Mouse (Mus musculus) CH12.LX (cell line): ENCODE measurements at regions not wholly inside any gene's neighbourhood (a gene's known extent, or its start where the extent isn't known, plus 50 kb on each side); places are given as distances from the start of the nearest gene placed in this dataset.
"Not testable (repeated sequence)": the region's sequence is repeated elsewhere in the genome, so short reads cannot be mapped to it uniquely, and the experiment has no call there.

Experiments used
- DNase-seq: peaks from one replicate; pipeline ENCODE4 v3.0.0-alpha.2; 2013; ENCODE audit errors: extremely low read depth
- H3K27ac ChIP-seq: 2 replicates; pipeline ENCODE4 v1.5.1; 2012; ENCODE audit warnings: low read depth, mild to moderate bottlenecking, control low read depth, moderate library complexity; ENCODE audit not compliant: insufficient read depth
- H3K27me3 ChIP-seq: replicated peaks from 2 replicates; pipeline ENCODE3; 2012; ENCODE audit warnings: inconsistent platforms
- H3K36me3 ChIP-seq, 2 experiments: replicated peaks in 1 of 2; 2 replicates each; pipeline versions ENCODE3 to v1.6.1; 2012; ENCODE audit warnings: inconsistent platforms in 1 of 2, low read length in 1 of 2, mild to moderate bottlenecking in 1 of 2, mixed read lengths in 1 of 2, moderate library complexity in 1 of 2; ENCODE audit not compliant: control insufficient read depth in 1 of 2, insufficient read depth in 1 of 2
- H3K4me1 ChIP-seq, 2 experiments: 2 replicates each; pipeline ENCODE4 v1.6.1; 2012; ENCODE audit warnings: inconsistent platforms in 1 of 2, moderate library complexity in 1 of 2; ENCODE audit not compliant: insufficient read depth in 2 of 2, control insufficient read depth in 1 of 2
- H3K4me2 ChIP-seq: 2 replicates; pipeline ENCODE4 v1.6.1; 2012; ENCODE audit warnings: low read depth, mild to moderate bottlenecking, control low read depth; ENCODE audit not compliant: poor library complexity, insufficient read depth, severe bottlenecking
- H3K4me3 ChIP-seq, 3 experiments: fragments of 150-350 bp in 1 of 3; sonication (generic) in 1 of 3; replicated peaks in 1 of 3; 2 replicates each; pipeline versions ENCODE3 to v1.5.1; 2011 to 2012; ENCODE audit warnings: low read depth in 2 of 3, low read length in 2 of 3, mild to moderate bottlenecking in 2 of 3, moderate library complexity in 2 of 3, control low read depth in 1 of 3, improper control_type of control experiment in 1 of 3, inconsistent platforms in 1 of 3, mixed read lengths in 1 of 3; ENCODE audit not compliant: poor library complexity in 1 of 3
- H3K79me2 ChIP-seq: replicated peaks from 2 replicates; pipeline ENCODE4 v1.6.1; 2012; ENCODE audit warnings: mild to moderate bottlenecking, moderate library complexity; ENCODE audit not compliant: control insufficient read depth, poor library complexity, insufficient read depth, severe bottlenecking; ENCODE audit errors: extremely low read depth
- H3K9ac ChIP-seq: 2 replicates; pipeline ENCODE4 v1.6.1; 2012; ENCODE audit warnings: low read depth, mild to moderate bottlenecking, control low read depth, moderate library complexity; ENCODE audit not compliant: insufficient read depth
- H3K9me3 ChIP-seq: replicated peaks from 2 replicates; pipeline ENCODE3; 2012; ENCODE audit warnings: low read length, inconsistent platforms, mixed read lengths
- BHLHE40 ChIP-seq: IDR thresholded peaks from 2 replicates; pipeline ENCODE4 v1.6.1; 2011; ENCODE audit warnings: mild to moderate bottlenecking, low read depth, low read length, improper control_type of control experiment
- E2F4 ChIP-seq: IDR thresholded peaks from 2 replicates; pipeline ENCODE4 v1.6.1; 2011; ENCODE audit warnings: low read depth, low read length, improper control_type of control experiment; ENCODE audit not compliant: insufficient replicate concordance
- JUN ChIP-seq: IDR thresholded peaks from 2 replicates; pipeline ENCODE4 v1.6.1; 2011; ENCODE audit warnings: low read depth, mild to moderate bottlenecking, low read length, improper control_type of control experiment, moderate library complexity; ENCODE audit not compliant: insufficient read depth
- KAT2A ChIP-seq: IDR thresholded peaks from 2 replicates; pipeline ENCODE4 v1.6.1; 2012; ENCODE audit warnings: low read length, improper control_type of control experiment, inconsistent platforms; ENCODE audit not compliant: insufficient replicate concordance
- MAFK ChIP-seq: IDR thresholded peaks from 2 replicates; pipeline ENCODE4 v1.6.1; 2011; ENCODE audit warnings: low read length, improper control_type of control experiment; ENCODE audit not compliant: insufficient replicate concordance
- MAZ ChIP-seq: IDR thresholded peaks from 2 replicates; pipeline ENCODE4 v1.6.1; 2012; ENCODE audit warnings: low read depth, mild to moderate bottlenecking, inconsistent platforms, low read length, improper control_type of control experiment, moderate library complexity
- MEF2A ChIP-seq: IDR thresholded peaks from 2 replicates; pipeline ENCODE4 v1.6.1; 2014; ENCODE audit warnings: low read depth, mild to moderate bottlenecking, inconsistent platforms, low read length, improper control_type of control experiment, borderline replicate concordance
- PAX5 ChIP-seq: IDR thresholded peaks from 2 replicates; pipeline ENCODE4 v1.6.1; 2012; ENCODE audit warnings: low read length, inconsistent platforms, mixed read lengths
- RAD21 ChIP-seq: IDR thresholded peaks from 2 replicates; pipeline ENCODE4 v1.6.1; 2011; ENCODE audit warnings: low read depth, mild to moderate bottlenecking, low read length, improper control_type of control experiment, moderate library complexity
- RCOR1 ChIP-seq: conservative IDR thresholded peaks from 2 replicates; pipeline ENCODE4 v1.6.1; 2012; ENCODE audit warnings: low read depth, mild to moderate bottlenecking, inconsistent platforms, low read length, improper control_type of control experiment
- UBTF ChIP-seq: IDR thresholded peaks from 2 replicates; pipeline ENCODE4 v1.6.1; 2012; ENCODE audit warnings: low read depth, mild to moderate bottlenecking, inconsistent platforms, low read length, improper control_type of control experiment, moderate library complexity
- USF1 ChIP-seq: IDR thresholded peaks from 2 replicates; pipeline ENCODE4 v1.6.1; 2014; ENCODE audit warnings: low read depth, mild to moderate bottlenecking, inconsistent platforms, low read length, improper control_type of control experiment
- ZC3H11A ChIP-seq: IDR thresholded peaks from 2 replicates; pipeline ENCODE4 v1.6.1; 2012; ENCODE audit warnings: low read depth, mild to moderate bottlenecking, inconsistent platforms, low read length, improper control_type of control experiment
- ZKSCAN1 ChIP-seq: IDR thresholded peaks from 2 replicates; pipeline ENCODE4 v1.6.1; 2012; ENCODE audit warnings: low read depth, inconsistent platforms, low read length, improper control_type of control experiment, borderline replicate concordance
- ZNF384 ChIP-seq: IDR thresholded peaks from 2 replicates; pipeline ENCODE4 v1.6.1; 2012; ENCODE audit warnings: low read depth, low read length, improper control_type of control experiment, inconsistent platforms
- dilution Hi-C: fragments of 300-500 bp; cut with MboI; formaldehyde crosslinking; loops from 2 replicates; pipeline ENCODE4 v1.14.3; 2020; ENCODE audit warnings: low sequenced_read_pairs; ENCODE audit not compliant: extremely low pct_unique_long_range_greater_than_20kb, extremely low pct_ligation_motif_present
- in situ Hi-C: fragments of 300-500 bp; cut with MboI; formaldehyde crosslinking; loops from 3 replicates; pipeline ENCODE4 v1.14.3; 2019; ENCODE audit warnings: low sequenced_read_pairs, low pct_ligation_motif_present, low pct_unique_long_range_greater_than_20kb, mixed read lengths

DNA sequence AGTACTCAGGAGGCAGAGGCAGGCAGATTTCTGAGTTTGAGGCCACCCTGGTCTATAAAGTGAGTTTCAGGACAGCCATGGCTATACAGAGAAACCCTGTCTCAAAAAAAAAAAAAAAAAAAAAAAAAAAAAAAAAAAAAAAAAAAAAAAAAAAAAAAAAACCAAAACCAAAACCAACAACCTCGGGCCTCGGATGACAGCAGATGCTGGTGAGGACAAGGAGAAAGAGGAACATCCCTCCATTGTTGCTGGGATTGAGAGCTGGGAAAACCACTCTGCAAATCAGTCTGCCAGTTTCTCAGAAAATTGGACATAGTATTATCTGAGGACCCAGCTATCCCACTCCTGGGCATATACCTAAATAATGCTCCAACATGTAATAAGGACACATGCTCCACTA is 82.7 kb downstream of the Cox7c start:
- H3K4me2 ChIP-seq = peak overlapping the region; percentile 60; the same call in 1 of the 2 replicates
- H3K4me1 ChIP-seq, H3K4me3 ChIP-seq, H3K9me3 ChIP-seq, H3K36me3 ChIP-seq, dilution Hi-C loops, H3K27me3 ChIP-seq, H3K79me2 ChIP-seq, in situ Hi-C loops, H3K9ac ChIP-seq, H3K27ac ChIP-seq, DNase-seq: not testable (repeated sequence)
- TF ChIP-seq ZNF384 = peak; percentile 93

GRCm38 (mm10) chr13:85955284-85955683 is 91.4 kb downstream of the Cox7c start:
- dilution Hi-C loops (no loop called here), in situ Hi-C loops (no loop called here)
- Histone ChIP-seq H3K36me3 (no peaks in the 10 kb centered on the region), H3K4me1 (peaks cover 0 to 7% of the 10 kb centered on the region in 2 experiments; a peak in 1 of 4 replicates), H3K9ac (no peak overlapping the region; the same call in 1 of the 2 replicates), H3K27ac (no peak overlapping the region), H3K27me3 (no peaks in the 10 kb centered on the region), H3K4me2 (peak overlapping the region; percentile 45; the same call in 1 of the 2 replicates), H3K9me3 (no peaks in the 10 kb centered on the region), H3K79me2 (no peaks in the 10 kb centered on the region), H3K4me3 (no peak overlapping the region)
- DNase-seq = peak; percentile 8
- TF ChIP-seq BHLHE40 = no peak
- TF ChIP-seq MAFK = peak; percentile 8; the same call in 1 of the 2 replicates
- no peak for TF ChIP-seq MAZ
- TF ChIP-seq E2F4 = no peak
- no peak for TF ChIP-seq RAD21
- no peak for TF ChIP-seq ZNF384
- TF ChIP-seq UBTF = no peak
- TF ChIP-seq MEF2A = no peak
- no peak for TF ChIP-seq PAX5
- TF ChIP-seq USF1 = no peak
- TF ChIP-seq ZKSCAN1 = no peak
- TF ChIP-seq KAT2A = no peak
- peak; percentile 27; the same call in 1 of the 2 replicates for TF ChIP-seq JUN
- no peak for TF ChIP-seq ZC3H11A
- TF ChIP-seq, all 38 proteins: peak for 2

GRCm38 (mm10) chr13:85952896-85953295 is 93.8 kb downstream of the Cox7c start:
- Histone ChIP-seq H3K9ac (no peak overlapping the region), H3K36me3 (no peaks in the 10 kb centered on the region), H3K4me1 (peaks cover 0 to 7% of the 10 kb centered on the region in 2 experiments; a peak in 2 of 4 replicates), H3K27ac (no peak overlapping the region), H3K27me3 (no peaks in the 10 kb centered on the region), H3K9me3 (no peaks in the 10 kb centered on the region), H3K4me3 (no peak overlapping the region), H3K4me2 (no peak overlapping the region), H3K79me2 (no peaks in the 10 kb centered on the region)
- DNase-seq = no peak
- TF ChIP-seq MAFK (0 out of 2 replicates have a peak, but pooled peaks have one; percentile 52), RCOR1 (no peak), BHLHE40 (no peak)
- dilution Hi-C loops (no loop called here), in situ Hi-C loops (no loop called here)
